Mouse (Mus musculus): ENCODE results near the gene Mmachc.

The Mmachc gene

GRCm38 (mm10) chr4:116708201-116708764 lies at the start of gene Mmachc, which contains the start of gene Ccdc163:
Mmachc (minus strand) TSS chr4:116708406.
Ccdc163 (plus strand) TSS chr4:116708509.
- ATAC-seq (ENCODE audit: low TSS enrichment) = peak; percentile 98

GRCm38 (mm10) chr4:116749750-116750149 lies 41.5 kb upstream of the Mmachc start:
- peak; percentile 78; the same call in 1 of the 2 replicates for ATAC-seq (ENCODE audit: low TSS enrichment)

- peak; percentile 52; the same call in 1 of the 2 replicates for ATAC-seq (ENCODE audit: low TSS enrichment)
Observed at GRCm38 (mm10) chr4:116738972-116739751, 31.0 kb upstream of the Mmachc start.

- no peak for ATAC-seq (ENCODE audit: low TSS enrichment)
Observed at GRCm38 (mm10) chr4:116734996-116735395, 26.8 kb upstream of the Mmachc start.

GRCm38 (mm10) chr4:116732355-116732754 lies 24.1 kb upstream of the Mmachc start:
- no peak for ATAC-seq (ENCODE audit: low TSS enrichment)

- ATAC-seq (ENCODE audit: low TSS enrichment) = no peak
Observed at GRCm38 (mm10) chr4:116731077-116731476, 22.9 kb upstream of the Mmachc start.

GRCm38 (mm10) chr4:116729532-116729931 lies 21.3 kb upstream of the Mmachc start:
- ATAC-seq (ENCODE audit: low TSS enrichment) = no peak

GRCm38 (mm10) chr4:116727401-116727800 lies 19.2 kb upstream of the Mmachc start:
- ATAC-seq (ENCODE audit: low TSS enrichment) = no peak

GRCm38 (mm10) chr4:116725444-116725843 lies 17.2 kb upstream of the Mmachc start:
- ATAC-seq (ENCODE audit: low TSS enrichment) = no peak

- ATAC-seq (ENCODE audit: low TSS enrichment) = no peak
Observed at GRCm38 (mm10) chr4:116722230-116722629, 14.0 kb upstream of the Mmachc start.

GRCm38 (mm10) chr4:116721098-116721628 lies 13.0 kb upstream of the Mmachc start:
- ATAC-seq (ENCODE audit: low TSS enrichment) = no peak

- peak; percentile 97 for ATAC-seq (ENCODE audit: low TSS enrichment)
Observed at GRCm38 (mm10) chr4:116720343-116721097, 12.3 kb upstream of the Mmachc start, which contains the start of gene Tesk2. Tesk2 (plus strand) TSS chr4:116720948.

GRCm38 (mm10) chr4:116719396-116719795 lies 11.2 kb upstream of the Mmachc start:
- peak; percentile 57 for ATAC-seq (ENCODE audit: low TSS enrichment)

GRCm38 (mm10) chr4:116712536-116712935 lies 4.3 kb upstream of the Mmachc start:
- ATAC-seq (ENCODE audit: low TSS enrichment) = no peak

GRCm38 (mm10) chr4:116710154-116710553 lies 1.9 kb upstream of the Mmachc start:
- no peak for ATAC-seq (ENCODE audit: low TSS enrichment)

GRCm38 (mm10) chr4:116708791-116709390 lies 685 bp upstream of the Mmachc start:
- peak; percentile 10; the same call in 1 of the 2 replicates for ATAC-seq (ENCODE audit: low TSS enrichment)

GRCm38 (mm10) chr4:116707666-116708065 lies 540 bp downstream of the Mmachc start:
- peak; percentile 17; the same call in 1 of the 2 replicates for ATAC-seq (ENCODE audit: low TSS enrichment)

GRCm38 (mm10) chr4:116703804-116704203 lies 4.4 kb downstream of the Mmachc start:
- ATAC-seq (ENCODE audit: low TSS enrichment) = no peak

- no peak for ATAC-seq (ENCODE audit: low TSS enrichment)
Observed at GRCm38 (mm10) chr4:116700964-116701363, 7.2 kb downstream of the Mmachc start.

- ATAC-seq (ENCODE audit: low TSS enrichment) = no peak
Observed at GRCm38 (mm10) chr4:116698693-116699342, 9.4 kb downstream of the Mmachc start.

- no peak; the same call in 1 of the 2 replicates for ATAC-seq (ENCODE audit: low TSS enrichment)
Observed at GRCm38 (mm10) chr4:116693785-116694184, 14.4 kb downstream of the Mmachc start.

All from frontal cortex, adult (tissue).